Mouse (Mus musculus) layer of hippocampus, adult 6 months (tissue): Measurements from ENCODE around the gene Parp3. TPM values are rescaled to one million over a fixed set of nuclear protein-coding genes. Genes with fewer than 3 reads are reported as not detected.

Source experiments
- long read RNA-seq, 2 experiments: library from polyadenylated mRNA; unstranded; transcript quantifications; one replicate each; pipeline ENCODE4 v2.0.0; 2019 to 2020
- polyA plus RNA-seq: library from polyadenylated mRNA; unstranded; fragments of <200 nt; fragmentation: Nextera tagmentation; gene quantifications from 2 replicates; pipeline ENCODE4 v1.2.3, GENCODE M21; 2021

The Parp3 gene
- 3.5 and 3.9 TPM in 2 replicates for polyA plus RNA-seq
- long read RNA-seq, experiment 1, partial matches to known transcripts: 1 of 6 reads
- long read RNA-seq, experiment 1, other reads (novel, unspliced or antisense): 0 of 6 reads
- long read RNA-seq, experiment 2, transcript Parp3-201 (11 exons, 2,962 nt): major isoform, 8 of 19 reads
- long read RNA-seq, experiment 2, partial matches to known transcripts: 1 of 19 reads
- long read RNA-seq, experiment 2, other reads (novel, unspliced or antisense): 4 of 19 reads

GRCm38 (mm10) chr9:106476924-106477484, at the start of gene Parp3:
Gene Parp3, minus strand, starts transcription at chr9:106476949.

GRCm38 (mm10) chr9:106514273-106514672, 37.5 kb upstream of the Parp3 start, which contains the start of gene Iqcf5:
Gene Iqcf5, plus strand, starts transcription at chr9:106514573.

GRCm38 (mm10) chr9:106499667-106500066, 22.9 kb upstream of the Parp3 start, which contains the start of gene Iqcf1:
Gene Iqcf1, plus strand, starts transcription at chr9:106499967.

GRCm38 (mm10) chr9:106475663-106476001, 1.1 kb downstream of the Parp3 start, which contains the start of gene Rrp9:
Gene Rrp9, plus strand, starts transcription at chr9:106475963.

GRCm38 (mm10) chr9:106465571-106466200, 11.1 kb downstream of the Parp3 start, which contains the start of gene Gpr62:
Gene Gpr62, minus strand, starts transcription at chr9:106465938.

GRCm38 (mm10) chr9:106453271-106454070, 23.3 kb downstream of the Parp3 start, which contains the start of gene Pcbp4:
Gene Pcbp4, plus strand, starts transcription at chr9:106453291.

GRCm38 (mm10) chr9:106447348-106447747, 29.4 kb downstream of the Parp3 start, which contains the start of the genes Abhd14b and Abhd14a:
Gene Abhd14b, plus strand, starts transcription at chr9:106447459.
Gene Abhd14a, minus strand, starts transcription at chr9:106447678.

GRCm38 (mm10) chr9:106429221-106430014, 47.3 kb downstream of the Parp3 start, which contains the start of gene Rpl29:
Gene Rpl29, plus strand, starts transcription at chr9:106429454.

Other genes with a start within 250 kb of the Parp3 start
- gene Alas1, start 228.3 kb downstream of the Parp3 start, polyA plus RNA-seq: 78.2 and 79.3 TPM in 2 replicates
- 23.8 and 25.6 TPM in 2 replicates for gene Poc1a, start 195.9 kb downstream of the Parp3 start, polyA plus RNA-seq
- gene Dusp7, start 108.3 kb downstream of the Parp3 start, polyA plus RNA-seq: 12.0 and 14.6 TPM in 2 replicates
- 582 and 680 TPM in 2 replicates for gene Rpl29, start 47.5 kb downstream of the Parp3 start, polyA plus RNA-seq
- gene Acy1, start 38.6 kb downstream of the Parp3 start, polyA plus RNA-seq: 7.1 and 10.5 TPM in 2 replicates
- gene Abhd14b, start 29.5 kb downstream of the Parp3 start, polyA plus RNA-seq: 11.8 and 17.3 TPM in 2 replicates
- gene Abhd14a, start 29.3 kb downstream of the Parp3 start, polyA plus RNA-seq: 61.5 and 66.8 TPM in 2 replicates
- 59.2 and 69.0 TPM in 2 replicates for gene Pcbp4, start 23.7 kb downstream of the Parp3 start, polyA plus RNA-seq
- gene Gpr62, start 11.0 kb downstream of the Parp3 start, polyA plus RNA-seq: 8.8 and 11.7 TPM in 2 replicates
- gene Rrp9, start 986 bp downstream of the Parp3 start, polyA plus RNA-seq: 23.3 and 24.9 TPM in 2 replicates
- gene Iqcf1, start 23.0 kb upstream of the Parp3 start, polyA plus RNA-seq: not detected in 2 replicates
- not detected in 2 replicates for gene Iqcf5, start 37.6 kb upstream of the Parp3 start, polyA plus RNA-seq
- gene Iqcf3, start 84.7 kb upstream of the Parp3 start, polyA plus RNA-seq: not detected in 2 replicates
- gene Iqcf4, start 94.0 kb upstream of the Parp3 start, polyA plus RNA-seq: not detected in 2 replicates
- gene Iqcf6, start 149.6 kb upstream of the Parp3 start, polyA plus RNA-seq: not detected in 2 replicates
- gene Grm2, start 179.1 kb upstream of the Parp3 start, polyA plus RNA-seq: 25.8 and 37.1 TPM in 2 replicates
- 127 and 145 TPM in 2 replicates for gene Tex264, start 209.0 kb upstream of the Parp3 start, polyA plus RNA-seq